Mouse (Mus musculus) layer of hippocampus, adult 18-20 months (tissue): ENCODE results near the gene Elmo1. TPM values are rescaled to one million over a fixed set of nuclear protein-coding genes. Genes with fewer than 3 reads are reported as not detected.

ENCODE experiments used
- DNase-seq, 2 experiments: peaks; one replicate each; pipeline ENCODE4 v3.0.0; 2022; ENCODE audit warnings: low spot score in 2 of 2
- total RNA-seq, 2 experiments: library from RNA; stranded (reverse); gene quantifications; 2 replicates each; pipeline ENCODE4 v1.2.3; 2021

Gene Elmo1
- total RNA-seq, 2 experiments from 2014 or later = 28.9 to 29.8 TPM

- DNase-seq = no peak
Measured at GRCm38 (mm10) chr13:20507381-20508129, 417.2 kb downstream of the Elmo1 start.

- no peak for DNase-seq
Measured at GRCm38 (mm10) chr13:20511026-20511425, 420.6 kb downstream of the Elmo1 start.

- no peak for DNase-seq
Measured at GRCm38 (mm10) chr13:20512317-20513240, 422.2 kb downstream of the Elmo1 start.

GRCm38 (mm10) chr13:20514721-20515120, 424.3 kb downstream of the Elmo1 start:
- no peak for DNase-seq

GRCm38 (mm10) chr13:20516096-20516495, 425.7 kb downstream of the Elmo1 start:
- DNase-seq = no peak

- no peak for DNase-seq
Measured at GRCm38 (mm10) chr13:20517702-20518101, 427.3 kb downstream of the Elmo1 start.

- no peak for DNase-seq
Measured at GRCm38 (mm10) chr13:20521492-20521891, 431.1 kb downstream of the Elmo1 start.

GRCm38 (mm10) chr13:20523671-20524070, 433.3 kb downstream of the Elmo1 start:
- DNase-seq = no peak

- no peak for DNase-seq
Measured at GRCm38 (mm10) chr13:20525844-20526243, 435.4 kb downstream of the Elmo1 start.

GRCm38 (mm10) chr13:20537053-20537452, 446.7 kb downstream of the Elmo1 start:
- DNase-seq = no peak

GRCm38 (mm10) chr13:20537487-20537886, 447.1 kb downstream of the Elmo1 start:
- DNase-seq = no peak

GRCm38 (mm10) chr13:20538216-20539070, 448.0 kb downstream of the Elmo1 start:
- no peak for DNase-seq

- no peak for DNase-seq
Measured at GRCm38 (mm10) chr13:20539631-20540030, 449.2 kb downstream of the Elmo1 start.

GRCm38 (mm10) chr13:20546568-20547204, 456.3 kb downstream of the Elmo1 start:
- no peak for DNase-seq

GRCm38 (mm10) chr13:20549983-20550382, 459.6 kb downstream of the Elmo1 start:
- DNase-seq = no peak

GRCm38 (mm10) chr13:20551559-20551958, 461.2 kb downstream of the Elmo1 start:
- DNase-seq = no peak

GRCm38 (mm10) chr13:20555853-20556452, 465.6 kb downstream of the Elmo1 start:
- DNase-seq = no peak

GRCm38 (mm10) chr13:20556739-20557138, 466.3 kb downstream of the Elmo1 start:
- no peak for DNase-seq

- no peak for DNase-seq
Measured at GRCm38 (mm10) chr13:20557156-20557555, 466.8 kb downstream of the Elmo1 start.

- no peak for DNase-seq
Measured at GRCm38 (mm10) chr13:20558376-20558775, 468.0 kb downstream of the Elmo1 start.
